Mouse (Mus musculus) limb, embryonic 14.5 days (tissue): ENCODE data around the gene Cped1. TPM values are rescaled to one million over a fixed set of nuclear protein-coding genes. Genes with fewer than 3 reads are reported as not detected.

Experiments used
- ATAC-seq: fragments of 200-750 bp; cut with Nextera tagmentation; 2 replicates; pipeline ENCODE4 v1.8.0; 2017; ENCODE audit warnings: low read depth, moderate number of reproducible peaks, moderate TSS enrichment; ENCODE audit not compliant: low FRiP score
- DNase-seq: peaks from one replicate; pipeline ENCODE4 v3.0.0-alpha.2; 2015; ENCODE audit warnings: low spot score
- H3K27ac ChIP-seq: fragments of 300-500 bp; sonication (generic); replicated peaks from 2 replicates; pipeline ENCODE4 v1.5.1; 2014; ENCODE audit warnings: low read depth, mild to moderate bottlenecking, low read length, moderate library complexity, mixed read lengths
- H3K27me3 ChIP-seq: fragments of 300-500 bp; sonication (generic); 2 replicates; pipeline ENCODE4 v1.6.1; 2014; ENCODE audit warnings: low read length, mixed read lengths; ENCODE audit not compliant: control insufficient read depth, insufficient read depth
- H3K36me3 ChIP-seq: fragments of 300-500 bp; sonication (generic); 2 replicates; pipeline ENCODE4 v1.6.1; 2014; ENCODE audit warnings: mild to moderate bottlenecking, low read length, moderate library complexity, mixed read lengths; ENCODE audit not compliant: control insufficient read depth, insufficient read depth
- H3K4me1 ChIP-seq: fragments of 300-500 bp; sonication (generic); 2 replicates; pipeline ENCODE4 v1.6.1; 2014; ENCODE audit warnings: antibody characterized with exemption, low read length, mixed read lengths; ENCODE audit not compliant: control insufficient read depth, insufficient read depth
- H3K4me2 ChIP-seq: fragments of 300-500 bp; sonication (generic); replicated peaks from 2 replicates; pipeline ENCODE4 v1.6.1; 2014; ENCODE audit warnings: low read depth, mild to moderate bottlenecking, low read length, moderate library complexity; ENCODE audit not compliant: severe bottlenecking
- H3K4me3 ChIP-seq: fragments of 300-500 bp; sonication (generic); replicated peaks from 2 replicates; pipeline ENCODE4 v1.5.1; 2014; ENCODE audit warnings: low read length
- H3K9ac ChIP-seq: fragments of 300-500 bp; sonication (generic); 2 replicates; pipeline ENCODE4 v1.6.1; 2014; ENCODE audit warnings: mild to moderate bottlenecking, low read depth, low read length, moderate library complexity; ENCODE audit not compliant: severe bottlenecking
- H3K9me3 ChIP-seq: fragments of 300-500 bp; sonication (generic); 2 replicates; pipeline ENCODE4 v1.6.1; 2016; ENCODE audit warnings: low read length; ENCODE audit not compliant: control insufficient read depth
- POLR2A ChIP-seq: fragments of 200-500 bp; IDR thresholded peaks from 2 replicates; pipeline ENCODE4 v1.8.0; 2012; ENCODE audit warnings: inconsistent platforms, mild to moderate bottlenecking, moderate library complexity, borderline replicate concordance; ENCODE audit not compliant: insufficient read depth, insufficient read length; ENCODE audit errors: extremely low read depth
- WGBS: fragments of 180-500 bp; shearing (Covaris S2); extraction: QIAGEN DNeasy Blood & Tissue Kit; methylation state at CpG from one replicate; pipeline ENCODE4 v1.1.7; 2014; 5-methylcytosine and 5-hydroxymethylcytosine counted together
- polyA plus RNA-seq, 2 experiments: library from polyadenylated mRNA; depleted of rRNA in 1 of 2; stranded (reverse) in 1 of 2; unstranded in 1 of 2; fragments of >200 nt; fragmentation: Nextera tagmentation in 1 of 2; extraction: Ambion mirVana in 1 of 2; gene quantifications; 2 replicates each; pipeline versions ENCODE4 v1.2.1 to v1.2.3; 2012 to 2014

Cped1 gene
- polyA plus RNA-seq, 2 experiments = 31.0 to 44.3 TPM

- WGBS = 5% methylated on average over 16 of the region's 16 CpGs
- DNase-seq (peak; percentile 93), ATAC-seq (peak; percentile 69)
- peak overlapping the region; percentile 60 for H3K4me3 ChIP-seq
- no peaks in the 10 kb centered on the region for H3K9me3 ChIP-seq
- H3K9ac ChIP-seq = peak overlapping the region; percentile 84
- peak overlapping the region; percentile 84 for H3K27ac ChIP-seq
- H3K36me3 ChIP-seq = no peaks in the 10 kb centered on the region
- TF ChIP-seq POLR2A = no peak
- H3K4me2 ChIP-seq = peak overlapping the region; percentile 67
- H3K27me3 ChIP-seq = no peaks in the 10 kb centered on the region
- H3K4me1 ChIP-seq = peaks cover 5% of the 10 kb centered on the region; the same call in 1 of the 2 replicates
Measured at GRCm38 (mm10) chr6:21984990-21985731, 555 bp upstream of the Cped1 start.

DNA sequence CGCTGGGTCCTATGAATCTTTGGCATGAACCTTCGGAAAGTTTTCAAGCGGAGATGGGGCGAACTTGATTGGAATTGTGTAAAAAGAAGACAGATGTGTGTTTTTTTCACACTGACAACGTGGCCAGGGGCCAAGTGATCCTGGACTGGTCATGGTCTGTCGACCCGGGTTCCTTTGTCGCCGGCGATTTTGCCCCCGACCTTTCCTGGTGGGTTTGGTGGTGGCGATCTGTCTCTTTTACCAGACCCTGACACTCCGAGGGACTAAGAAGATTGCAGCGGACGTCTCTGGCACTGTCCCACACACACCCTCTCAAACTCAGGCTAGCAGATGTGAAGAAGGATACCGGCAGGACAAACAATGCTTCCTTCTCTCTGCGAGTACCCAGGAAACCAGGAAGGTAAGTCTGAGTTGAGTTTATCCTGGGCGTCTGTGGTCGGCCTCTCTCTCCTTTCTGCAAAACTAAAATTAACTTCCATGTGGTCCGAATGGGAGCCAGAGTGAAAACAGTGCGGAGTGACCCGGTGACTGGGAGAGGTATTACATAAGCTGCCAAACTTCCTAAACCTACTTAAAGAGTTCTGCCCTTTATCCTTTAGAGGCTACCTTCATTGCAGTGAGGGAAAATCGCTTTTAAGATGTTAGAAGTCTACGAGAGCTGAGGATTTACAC, 1.1 kb downstream of the Cped1 start:
- Histone ChIP-seq H3K9me3 (no peaks in the 10 kb centered on the region), H3K9ac (peak overlapping the region; percentile 84), H3K27ac (peak overlapping the region; percentile 84), H3K36me3 (no peaks in the 10 kb centered on the region), H3K4me2 (peak overlapping the region; percentile 67), H3K4me1 (peaks cover 12% of the 10 kb centered on the region), H3K27me3 (no peaks in the 10 kb centered on the region), H3K4me3 (peak overlapping the region; percentile 60)
- DNase-seq (peak; percentile 38), ATAC-seq (no peak)
- TF ChIP-seq POLR2A = no peak
- 2% methylated on average over 24 of the region's 24 CpGs for WGBS

GRCm38 (mm10) chr6:21987554-21987953, 1.8 kb downstream of the Cped1 start:
- H3K4me2 ChIP-seq = peak overlapping the region; percentile 67
- no peak for TF ChIP-seq POLR2A
- peak overlapping the region; percentile 84 for H3K27ac ChIP-seq
- 18% methylated on average over 2 of the region's 2 CpGs for WGBS
- peaks cover 12% of the 10 kb centered on the region for H3K4me1 ChIP-seq
- H3K9ac ChIP-seq = peak overlapping the region; percentile 84
- DNase-seq (no peak), ATAC-seq (no peak)
- no peaks in the 10 kb centered on the region; the same call in 1 of the 2 replicates for H3K36me3 ChIP-seq
- no peaks in the 10 kb centered on the region for H3K27me3 ChIP-seq
- peak overlapping the region; percentile 60 for H3K4me3 ChIP-seq
- H3K9me3 ChIP-seq = no peaks in the 10 kb centered on the region

DNA sequence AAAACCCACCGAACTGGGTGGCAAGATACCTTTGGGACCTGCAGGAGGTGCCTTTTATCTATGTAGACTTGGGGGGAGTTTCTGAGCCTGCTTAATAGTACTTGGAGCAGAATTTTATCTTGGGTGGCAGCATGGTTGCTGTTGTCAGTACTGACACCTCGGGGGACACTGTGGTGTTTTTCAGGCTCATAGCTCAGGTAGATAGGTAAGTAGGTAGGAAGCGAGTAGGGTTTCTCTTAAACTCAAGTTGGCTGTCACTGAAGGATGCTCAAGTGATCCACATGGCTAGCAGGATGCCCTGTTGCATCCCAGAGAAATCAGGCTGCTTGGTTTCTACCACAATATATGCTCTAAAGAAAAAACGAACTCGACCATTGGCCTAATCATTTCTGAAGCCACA, 2.6 kb downstream of the Cped1 start:
- H3K9me3 ChIP-seq = no peaks in the 10 kb centered on the region
- peak overlapping the region; percentile 84 for H3K9ac ChIP-seq
- ATAC-seq (no peak), DNase-seq (no peak)
- peak overlapping the region; percentile 67 for H3K4me2 ChIP-seq
- no peaks in the 10 kb centered on the region; the same call in 1 of the 2 replicates for H3K36me3 ChIP-seq
- no peak for TF ChIP-seq POLR2A
- 41% methylated on average over 5 of the region's 5 CpGs for WGBS
- no peaks in the 10 kb centered on the region for H3K27me3 ChIP-seq
- H3K4me1 ChIP-seq = peaks cover 12% of the 10 kb centered on the region
- H3K27ac ChIP-seq = peak overlapping the region; percentile 72
- H3K4me3 ChIP-seq = peak overlapping the region; percentile 60

DNA sequence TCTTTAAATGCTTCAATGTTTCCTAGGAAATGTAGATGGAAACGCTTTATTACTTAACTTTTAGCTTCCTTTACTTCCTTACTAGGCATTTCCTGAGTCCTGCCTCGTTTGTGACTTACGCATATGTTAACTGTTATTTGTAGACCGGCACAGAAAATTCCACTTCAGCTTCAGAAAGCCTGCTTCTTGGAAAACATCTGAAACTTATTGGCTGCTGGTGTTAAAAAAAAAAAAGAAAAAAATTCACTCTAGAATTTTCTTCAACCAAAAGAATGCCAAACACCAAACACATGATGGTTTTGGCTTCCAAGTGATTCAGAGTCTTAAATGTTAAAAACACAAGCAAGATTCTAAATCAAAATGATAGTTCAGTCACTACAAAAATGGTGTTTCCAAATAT, 3.4 kb downstream of the Cped1 start:
- Histone ChIP-seq H3K4me2 (peak overlapping the region; percentile 67), H3K36me3 (no peaks in the 10 kb centered on the region; the same call in 1 of the 2 replicates), H3K9ac (peak overlapping the region; percentile 84), H3K4me3 (peak overlapping the region; percentile 60), H3K4me1 (peaks cover 12% of the 10 kb centered on the region), H3K27me3 (no peaks in the 10 kb centered on the region), H3K27ac (peak overlapping the region; percentile 72), H3K9me3 (no peaks in the 10 kb centered on the region)
- 25% methylated on average over 4 of the region's 4 CpGs for WGBS
- ATAC-seq (no peak), DNase-seq (peak; percentile 57)
- TF ChIP-seq POLR2A = no peak
